Mouse (Mus musculus) CH12.LX (cell line): ENCODE measurements at regions not wholly inside any gene's neighbourhood (a gene's known extent, or its start where the extent isn't known, plus 50 kb on each side); places are given as distances from the start of the nearest gene placed in this dataset.

ENCODE experiments used
- CHD1 ChIP-seq: IDR thresholded peaks from 2 replicates; pipeline ENCODE4 v1.6.1; 2012; ENCODE audit warnings: low read depth, low read length, improper control_type of control experiment, inconsistent platforms
- CTCF ChIP-seq, 2 experiments: IDR thresholded peaks in 1 of 2; conservative IDR thresholded peaks in 1 of 2; 2 replicates each; pipeline ENCODE4 v1.5.1; 2011 to 2012; ENCODE audit warnings: low read depth in 2 of 2, low read length in 2 of 2, improper control_type of control experiment in 1 of 2, inconsistent platforms in 1 of 2, mild to moderate bottlenecking in 1 of 2, moderate library complexity in 1 of 2
- EP300 ChIP-seq: IDR thresholded peaks from 2 replicates; pipeline ENCODE4 v1.6.1; 2011; ENCODE audit warnings: low read length, improper control_type of control experiment
- GABPA ChIP-seq: IDR thresholded peaks from 2 replicates; pipeline ENCODE4 v1.6.1; 2012; ENCODE audit warnings: low read depth, low read length, improper control_type of control experiment, inconsistent platforms; ENCODE audit not compliant: insufficient replicate concordance
- POLR2AphosphoS2 ChIP-seq: IDR thresholded peaks from 2 replicates; pipeline ENCODE4 v1.6.1; 2011; ENCODE audit warnings: low read depth, low read length, improper control_type of control experiment
- TCF12 ChIP-seq: IDR thresholded peaks from 2 replicates; pipeline ENCODE4 v1.6.1; 2014; ENCODE audit warnings: low read depth, mild to moderate bottlenecking, inconsistent platforms, low read length, improper control_type of control experiment
- ZKSCAN1 ChIP-seq: IDR thresholded peaks from 2 replicates; pipeline ENCODE4 v1.6.1; 2012; ENCODE audit warnings: low read depth, inconsistent platforms, low read length, improper control_type of control experiment, borderline replicate concordance

- no peak for TF ChIP-seq TCF12
- TF ChIP-seq GABPA, result no peak
- TF ChIP-seq ZKSCAN1, result no peak
- TF ChIP-seq POLR2AphosphoS2, result no peak
- no peak for TF ChIP-seq CTCF (conservative IDR thresholded peaks at IDR 0.05 in 1 of 2, IDR thresholded peaks at IDR 0.05 in 1 of 2; ENCODE audit: low read depth in 2 of 2, low read length in 2 of 2)
- no peak for TF ChIP-seq CHD1
- TF ChIP-seq EP300, result no peak
These were observed 244.2 kb downstream of the Bcor start for GRCm38 (mm10) chrX:11915984-11916383.
